Mouse (Mus musculus): ENCODE results near the gene Stip1.
"Not testable (repeated sequence)": the region's sequence is repeated elsewhere in the genome, so short reads cannot be mapped to it uniquely, and the experiment has no call there.

Gene Stip1

GRCm38 (mm10) chr19:7039841-7040636 is at the start of gene Stip1:
Gene Stip1 (minus strand): TSS chr19:7039967.
- DNase-seq = peak; percentile 98

- no peak for DNase-seq
These were observed 49.3 kb upstream of the Stip1 start for GRCm38 (mm10) chr19:7089050-7089449.

GRCm38 (mm10) chr19:7088558-7088957 is 48.8 kb upstream of the Stip1 start:
- DNase-seq = peak; percentile 29

GRCm38 (mm10) chr19:7084734-7085133 is 45.0 kb upstream of the Stip1 start:
- no peak for DNase-seq

- DNase-seq = no peak
These were observed 43.4 kb upstream of the Stip1 start for GRCm38 (mm10) chr19:7083035-7083794.

GRCm38 (mm10) chr19:7081516-7082266 is 41.9 kb upstream of the Stip1 start:
- no peak for DNase-seq

- DNase-seq = no peak
These were observed 38.5 kb upstream of the Stip1 start for GRCm38 (mm10) chr19:7078271-7078670.

- DNase-seq = no peak
These were observed 37.9 kb upstream of the Stip1 start for GRCm38 (mm10) chr19:7077666-7078065.

- not testable (repeated sequence) for DNase-seq
These were observed 35.6 kb upstream of the Stip1 start for GRCm38 (mm10) chr19:7075336-7075735.

GRCm38 (mm10) chr19:7073997-7074781 is 34.4 kb upstream of the Stip1 start:
- no peak for DNase-seq

GRCm38 (mm10) chr19:7072221-7072620 is 32.5 kb upstream of the Stip1 start:
- DNase-seq = no peak

GRCm38 (mm10) chr19:7070775-7071174 is 31.0 kb upstream of the Stip1 start:
- DNase-seq = no peak

- no peak for DNase-seq
These were observed 30.3 kb upstream of the Stip1 start for GRCm38 (mm10) chr19:7069781-7070763.

- no peak for DNase-seq
These were observed 29.1 kb upstream of the Stip1 start for GRCm38 (mm10) chr19:7068661-7069531.

- peak; percentile 96 for DNase-seq
These were observed 28.4 kb upstream of the Stip1 start for GRCm38 (mm10) chr19:7068136-7068535.

GRCm38 (mm10) chr19:7067344-7068050 is 27.7 kb upstream of the Stip1 start:
- peak; percentile 48 for DNase-seq

GRCm38 (mm10) chr19:7066828-7067342 is 27.1 kb upstream of the Stip1 start:
- DNase-seq = peak; percentile 51

GRCm38 (mm10) chr19:7066034-7066827 is 26.5 kb upstream of the Stip1 start:
- DNase-seq = peak; percentile 81

Measured in thymus, postnatal 4 days (tissue).